Mouse (Mus musculus) embryo, embryonic 10 days (tissue): ENCODE measurements at regions not wholly inside any gene's neighbourhood (a gene's known extent, or its start where the extent isn't known, plus 50 kb on each side); places are given as distances from the start of the nearest gene placed in this dataset.

Experiments
- DNase-seq: peaks from one replicate; pipeline ENCODE4 v3.0.0-alpha.2; 2015; ENCODE audit warnings: low spot score

GRCm38 (mm10) chr14:52553399-52553798, 57.9 kb upstream of the Olfr1507 start:
- no peak for DNase-seq

- DNase-seq: no peak
Observed at GRCm38 (mm10) chr14:52547933-52548332, 52.4 kb upstream of the Olfr1507 start.
